Mouse (Mus musculus): ENCODE data around the gene Cacul1.

GRCm38 (mm10) chr19:60500209-60500608 is 80.6 kb downstream of the Cacul1 start:
- TF ChIP-seq CTCF (IDR thresholded peaks at IDR 0.05; ENCODE audit: low read depth), result no peak
- no peak for TF ChIP-seq EP300 (IDR thresholded peaks at IDR 0.05; ENCODE audit: low read depth)
